Mouse (Mus musculus): Measurements from ENCODE around the gene Ccpg1. TPM values are rescaled to one million over a fixed set of nuclear protein-coding genes. Genes with fewer than 3 reads are reported as not detected.

The Ccpg1 gene
- polyA plus RNA-seq, 1 experiment = 65.3 TPM

- TF ChIP-seq POLR2A (IDR thresholded peaks at IDR 0.05; ENCODE audit: borderline replicate concordance, control insufficient read depth, low read depth, low read length) = no peak
- TF ChIP-seq CTCF (IDR thresholded peaks at IDR 0.05; ENCODE audit: control insufficient read depth, insufficient read depth, low read length) = no peak
- WGBS = 71% methylated on average over 1 of the region's 1 CpGs
- no peak overlapping the region for H3K27ac ChIP-seq (ENCODE audit: control insufficient read depth, insufficient read depth, low read depth, low read length, poor library complexity)
- no peak overlapping the region for H3K4me3 ChIP-seq (replicated peaks; ENCODE audit: control insufficient read depth, low read depth, low read length)
- peaks cover 2% of the 10 kb centered on the region; the same call in 1 of the 2 replicates for H3K4me1 ChIP-seq (ENCODE audit: control insufficient read depth, insufficient read depth, low read length)
Measured at GRCm38 (mm10) chr9:72975242-72975641, 10.0 kb upstream of the Ccpg1 start.

- Histone ChIP-seq H3K4me3 (replicated peaks; ENCODE audit: control insufficient read depth, low read depth, low read length) (no peak overlapping the region), H3K4me1 (ENCODE audit: control insufficient read depth, insufficient read depth, low read length) (no peaks in the 10 kb centered on the region; the same call in 1 of the 2 replicates), H3K27ac (ENCODE audit: control insufficient read depth, insufficient read depth, low read depth, low read length, poor library complexity) (no peak overlapping the region)
- WGBS = 68% methylated on average over 2 of the region's 2 CpGs
- TF ChIP-seq CTCF (IDR thresholded peaks at IDR 0.05; ENCODE audit: control insufficient read depth, insufficient read depth, low read length) (no peak), POLR2A (IDR thresholded peaks at IDR 0.05; ENCODE audit: borderline replicate concordance, control insufficient read depth, low read depth, low read length) (no peak)
Measured at GRCm38 (mm10) chr9:72983066-72983465, 2.2 kb upstream of the Ccpg1 start.

GRCm38 (mm10) chr9:72987703-72988102, 2.5 kb downstream of the Ccpg1 start:
- 49% methylated on average over 3 of the region's 3 CpGs for WGBS
- Histone ChIP-seq H3K27ac (ENCODE audit: control insufficient read depth, insufficient read depth, low read depth, low read length, poor library complexity) (no peak overlapping the region; the same call in 1 of the 2 replicates), H3K4me1 (ENCODE audit: control insufficient read depth, insufficient read depth, low read length) (no peaks in the 10 kb centered on the region; the same call in 1 of the 2 replicates), H3K4me3 (replicated peaks; ENCODE audit: control insufficient read depth, low read depth, low read length) (peak overlapping the region; percentile 30)
- TF ChIP-seq POLR2A (IDR thresholded peaks at IDR 0.05; ENCODE audit: borderline replicate concordance, control insufficient read depth, low read depth, low read length) = no peak
- no peak for TF ChIP-seq CTCF (IDR thresholded peaks at IDR 0.05; ENCODE audit: control insufficient read depth, insufficient read depth, low read length)

GRCm38 (mm10) chr9:72988706-72989105, 3.5 kb downstream of the Ccpg1 start:
- TF ChIP-seq POLR2A (IDR thresholded peaks at IDR 0.05; ENCODE audit: borderline replicate concordance, control insufficient read depth, low read depth, low read length) (no peak), CTCF (IDR thresholded peaks at IDR 0.05; ENCODE audit: control insufficient read depth, insufficient read depth, low read length) (no peak)
- Histone ChIP-seq H3K27ac (ENCODE audit: control insufficient read depth, insufficient read depth, low read depth, low read length, poor library complexity) (no peak overlapping the region), H3K4me3 (replicated peaks; ENCODE audit: control insufficient read depth, low read depth, low read length) (no peak overlapping the region), H3K4me1 (ENCODE audit: control insufficient read depth, insufficient read depth, low read length) (no peaks in the 10 kb centered on the region; the same call in 1 of the 2 replicates)
- 88% methylated on average over 5 of the region's 5 CpGs for WGBS

GRCm38 (mm10) chr9:72991420-72991819, 6.2 kb downstream of the Ccpg1 start:
- TF ChIP-seq POLR2A (IDR thresholded peaks at IDR 0.05; ENCODE audit: borderline replicate concordance, control insufficient read depth, low read depth, low read length) = no peak
- no peak for TF ChIP-seq CTCF (IDR thresholded peaks at IDR 0.05; ENCODE audit: control insufficient read depth, insufficient read depth, low read length)
- 45% methylated on average over 2 of the region's 2 CpGs for WGBS
- peaks cover 1% of the 10 kb centered on the region; the same call in 1 of the 2 replicates for H3K4me1 ChIP-seq (ENCODE audit: control insufficient read depth, insufficient read depth, low read length)

GRCm38 (mm10) chr9:72992576-72992975, 7.3 kb downstream of the Ccpg1 start:
- H3K4me1 ChIP-seq (ENCODE audit: control insufficient read depth, insufficient read depth, low read length) = peaks cover 1% of the 10 kb centered on the region; the same call in 1 of the 2 replicates
- WGBS = 76% methylated on average over 5 of the region's 5 CpGs
- TF ChIP-seq CTCF (IDR thresholded peaks at IDR 0.05; ENCODE audit: control insufficient read depth, insufficient read depth, low read length) = no peak
- no peak for TF ChIP-seq POLR2A (IDR thresholded peaks at IDR 0.05; ENCODE audit: borderline replicate concordance, control insufficient read depth, low read depth, low read length)

More at GRCm38 (mm10) chr9:72991420-72991819, 6.2 kb downstream of the Ccpg1 start:
- no peak overlapping the region for H3K27ac ChIP-seq (ENCODE audit: control insufficient read depth, insufficient read depth, low read depth, low read length, poor library complexity)
- no peak overlapping the region for H3K4me3 ChIP-seq (replicated peaks; ENCODE audit: control insufficient read depth, low read depth, low read length)

GRCm38 (mm10) chr9:72996167-72996566, 10.9 kb downstream of the Ccpg1 start:
- Histone ChIP-seq H3K4me3 (replicated peaks; ENCODE audit: control insufficient read depth, low read depth, low read length) (no peak overlapping the region), H3K4me1 (ENCODE audit: control insufficient read depth, insufficient read depth, low read length) (peaks cover 1% of the 10 kb centered on the region; the same call in 1 of the 2 replicates), H3K27ac (ENCODE audit: control insufficient read depth, insufficient read depth, low read depth, low read length, poor library complexity) (no peak overlapping the region)
- TF ChIP-seq POLR2A (IDR thresholded peaks at IDR 0.05; ENCODE audit: borderline replicate concordance, control insufficient read depth, low read depth, low read length) (no peak), CTCF (IDR thresholded peaks at IDR 0.05; ENCODE audit: control insufficient read depth, insufficient read depth, low read length) (no peak)

More at GRCm38 (mm10) chr9:72992576-72992975, 7.3 kb downstream of the Ccpg1 start:
- no peak overlapping the region for H3K4me3 ChIP-seq (replicated peaks; ENCODE audit: control insufficient read depth, low read depth, low read length)
- H3K27ac ChIP-seq (ENCODE audit: control insufficient read depth, insufficient read depth, low read depth, low read length, poor library complexity) = 0 out of 2 replicates have a peak overlapping the region, but pooled peaks have one; percentile 10

GRCm38 (mm10) chr9:72996806-72997205, 11.6 kb downstream of the Ccpg1 start:
- no peak overlapping the region for H3K27ac ChIP-seq (ENCODE audit: control insufficient read depth, insufficient read depth, low read depth, low read length, poor library complexity)
- H3K4me1 ChIP-seq (ENCODE audit: control insufficient read depth, insufficient read depth, low read length) = peaks cover 1% of the 10 kb centered on the region; the same call in 1 of the 2 replicates
- WGBS = 86% methylated on average over 7 of the region's 7 CpGs
- no peak overlapping the region for H3K4me3 ChIP-seq (replicated peaks; ENCODE audit: control insufficient read depth, low read depth, low read length)
- TF ChIP-seq CTCF (IDR thresholded peaks at IDR 0.05; ENCODE audit: control insufficient read depth, insufficient read depth, low read length) (no peak), POLR2A (IDR thresholded peaks at IDR 0.05; ENCODE audit: borderline replicate concordance, control insufficient read depth, low read depth, low read length) (no peak)

GRCm38 (mm10) chr9:73000487-73000886, 15.3 kb downstream of the Ccpg1 start:
- TF ChIP-seq POLR2A (IDR thresholded peaks at IDR 0.05; ENCODE audit: borderline replicate concordance, control insufficient read depth, low read depth, low read length) (no peak), CTCF (IDR thresholded peaks at IDR 0.05; ENCODE audit: control insufficient read depth, insufficient read depth, low read length) (0 out of 2 replicates have a peak, but pooled peaks have one; percentile 6)
- 77% methylated on average over 2 of the region's 2 CpGs for WGBS
- no peak overlapping the region for H3K4me3 ChIP-seq (replicated peaks; ENCODE audit: control insufficient read depth, low read depth, low read length)
- H3K4me1 ChIP-seq (ENCODE audit: control insufficient read depth, insufficient read depth, low read length) = no peaks in the 10 kb centered on the region; the same call in 1 of the 2 replicates
- no peak overlapping the region for H3K27ac ChIP-seq (ENCODE audit: control insufficient read depth, insufficient read depth, low read depth, low read length, poor library complexity)

Data from bone marrow, adult 2 months (tissue).